Mouse (Mus musculus) forebrain, embryonic 11.5 days (tissue): ENCODE results near the gene Adck1. TPM values are rescaled to one million over a fixed set of nuclear protein-coding genes. Genes with fewer than 3 reads are reported as not detected.
"Not testable (repeated sequence)": the region's sequence is repeated elsewhere in the genome, so short reads cannot be mapped to it uniquely, and the experiment has no call there.

Experiments used
- ATAC-seq: fragments of 200-750 bp; cut with Nextera tagmentation; replicated peaks from 2 replicates; pipeline ENCODE4 v1.8.0; 2017; ENCODE audit warnings: moderate TSS enrichment; ENCODE audit not compliant: low FRiP score
- DNase-seq: peaks from one replicate; pipeline ENCODE4 v3.0.0-alpha.2; 2017; ENCODE audit warnings: low spot score
- H3K27ac ChIP-seq: fragments of 300-500 bp; sonication (generic); 2 replicates; pipeline ENCODE4 v1.5.1; 2014; ENCODE audit warnings: low read depth, low read length
- H3K27me3 ChIP-seq: fragments of 300-500 bp; sonication (generic); 2 replicates; pipeline ENCODE4 v1.6.1; 2014; ENCODE audit warnings: mild to moderate bottlenecking, low read length, mixed read lengths; ENCODE audit not compliant: control insufficient read depth, insufficient read depth
- H3K36me3 ChIP-seq: fragments of 300-500 bp; sonication (generic); 2 replicates; pipeline ENCODE4 v1.6.1; 2014; ENCODE audit warnings: mild to moderate bottlenecking, low read length, moderate library complexity, mixed read lengths; ENCODE audit not compliant: control insufficient read depth, insufficient read depth
- H3K4me1 ChIP-seq: fragments of 300-500 bp; sonication (generic); replicated peaks from 2 replicates; pipeline ENCODE4 v1.6.1; 2014; ENCODE audit warnings: low read length, mixed read lengths; ENCODE audit not compliant: control insufficient read depth, insufficient read depth
- H3K4me2 ChIP-seq: fragments of 300-500 bp; sonication (generic); 2 replicates; pipeline ENCODE4 v1.6.1; 2014; ENCODE audit warnings: low read depth, mild to moderate bottlenecking, low read length, moderate library complexity, mixed read lengths; ENCODE audit not compliant: severe bottlenecking
- H3K4me3 ChIP-seq: fragments of 300-500 bp; sonication (generic); 2 replicates; pipeline ENCODE4 v1.5.1; 2014; ENCODE audit warnings: low read depth, low read length
- H3K9ac ChIP-seq: fragments of 300-500 bp; sonication (generic); 2 replicates; pipeline ENCODE4 v1.6.1; 2014; ENCODE audit warnings: low read length
- H3K9me3 ChIP-seq: fragments of 300-500 bp; sonication (generic); 2 replicates; pipeline ENCODE4 v1.6.1; 2016; ENCODE audit warnings: low read length, mixed read lengths; ENCODE audit not compliant: control insufficient read depth
- WGBS: fragments of 180-500 bp; shearing (Covaris S2); extraction: QIAGEN DNeasy Blood & Tissue Kit; methylation state at CpG from one replicate; pipeline ENCODE4 v1.1.7; 2014; 5-methylcytosine and 5-hydroxymethylcytosine counted together
- polyA plus RNA-seq: library from polyadenylated mRNA; unstranded; fragments of >200 nt; fragmentation: Nextera tagmentation; extraction: Ambion mirVana; gene quantifications from 2 replicates; pipeline ENCODE4 v1.2.1, GENCODE M21; 2014

Adck1 gene
- polyA plus RNA-seq, 1 experiment from 2014 or later: 20.9 TPM

GRCm38 (mm10) chr12:88368618-88369017 lies 8.3 kb downstream of the Adck1 start:
- H3K27ac ChIP-seq: no peak overlapping the region
- WGBS: 87% methylated on average over 4 of the region's 4 CpGs
- no peak overlapping the region for H3K4me3 ChIP-seq
- H3K27me3 ChIP-seq: no peaks in the 10 kb centered on the region
- no peaks in the 10 kb centered on the region for H3K4me1 ChIP-seq
- DNase-seq (no peak), ATAC-seq (no peak)
- no peaks in the 10 kb centered on the region for H3K9me3 ChIP-seq
- H3K9ac ChIP-seq: no peak overlapping the region
- H3K36me3 ChIP-seq: no peaks in the 10 kb centered on the region
- no peak overlapping the region for H3K4me2 ChIP-seq

GRCm38 (mm10) chr12:88369690-88370089 lies 9.3 kb downstream of the Adck1 start:
- not testable (repeated sequence) for H3K4me2 ChIP-seq, DNase-seq, ATAC-seq, H3K9ac ChIP-seq, H3K36me3 ChIP-seq, H3K4me1 ChIP-seq, H3K27ac ChIP-seq, H3K4me3 ChIP-seq, H3K9me3 ChIP-seq, H3K27me3 ChIP-seq
- WGBS: 80% methylated on average over 4 of the region's 4 CpGs

- H3K4me2 ChIP-seq, H3K9ac ChIP-seq, DNase-seq, H3K36me3 ChIP-seq, H3K9me3 ChIP-seq, H3K27ac ChIP-seq, H3K27me3 ChIP-seq, ATAC-seq, H3K4me3 ChIP-seq, H3K4me1 ChIP-seq: not testable (repeated sequence)
- 11% methylated on average over 1 of the region's 1 CpGs for WGBS
Measured at GRCm38 (mm10) chr12:88370321-88370720, 10.0 kb downstream of the Adck1 start.

GRCm38 (mm10) chr12:88372018-88372417 lies 11.7 kb downstream of the Adck1 start:
- H3K9ac ChIP-seq: no peak overlapping the region
- H3K27ac ChIP-seq: no peak overlapping the region
- H3K4me1 ChIP-seq: no peaks in the 10 kb centered on the region
- no peaks in the 10 kb centered on the region for H3K9me3 ChIP-seq
- no peak overlapping the region for H3K4me3 ChIP-seq
- DNase-seq (no peak), ATAC-seq (peak; percentile 25; the same call in 1 of the 2 replicates)
- no peaks in the 10 kb centered on the region for H3K36me3 ChIP-seq
- H3K4me2 ChIP-seq: no peak overlapping the region
- no peaks in the 10 kb centered on the region for H3K27me3 ChIP-seq
- WGBS: 70% methylated on average over 5 of the region's 5 CpGs

- WGBS: 36% methylated on average over 10 of the region's 10 CpGs
- Histone ChIP-seq H3K27ac (no peak overlapping the region), H3K36me3 (no peaks in the 10 kb centered on the region), H3K9ac (no peak overlapping the region), H3K27me3 (no peaks in the 10 kb centered on the region), H3K9me3 (no peaks in the 10 kb centered on the region), H3K4me2 (no peak overlapping the region), H3K4me3 (no peak overlapping the region), H3K4me1 (no peaks in the 10 kb centered on the region)
- ATAC-seq (0 out of 2 replicates have a peak, but pooled peaks have one; percentile 21), DNase-seq (peak; percentile 57)
Measured at GRCm38 (mm10) chr12:88376820-88377219, 16.5 kb downstream of the Adck1 start.

GRCm38 (mm10) chr12:88378256-88378655 lies 17.9 kb downstream of the Adck1 start:
- whole genome bisulfite sequencing: 90% methylated on average over 2 of the region's 2 CpGs
- H3K36me3 ChIP-seq: no peaks in the 10 kb centered on the region
- no peak overlapping the region for H3K9ac ChIP-seq

GRCm38 (mm10) chr12:88388832-88389231 lies 28.5 kb downstream of the Adck1 start:
- no peaks in the 10 kb centered on the region for H3K36me3 ChIP-seq
- no peaks in the 10 kb centered on the region for H3K9me3 ChIP-seq
- H3K27me3 ChIP-seq: no peaks in the 10 kb centered on the region
- ATAC-seq: 0 out of 2 replicates have a peak, but pooled peaks have one; percentile 51
- H3K4me1 ChIP-seq: no peaks in the 10 kb centered on the region
- H3K27ac ChIP-seq: no peak overlapping the region
- WGBS: 70% methylated on average over 6 of the region's 6 CpGs
- no peak overlapping the region for H3K4me3 ChIP-seq
- no peak overlapping the region for H3K4me2 ChIP-seq
- no peak for DNase-seq
- no peak overlapping the region for H3K9ac ChIP-seq

More at GRCm38 (mm10) chr12:88378256-88378655, 17.9 kb downstream of the Adck1 start:
- Histone ChIP-seq H3K27me3 (no peaks in the 10 kb centered on the region), H3K27ac (no peak overlapping the region), H3K4me2 (no peak overlapping the region), H3K4me3 (no peak overlapping the region), H3K4me1 (no peaks in the 10 kb centered on the region), H3K9me3 (no peaks in the 10 kb centered on the region)
- no peak for DNase-seq
- ATAC-seq: no peak

- H3K4me1 ChIP-seq: no peaks in the 10 kb centered on the region
- DNase-seq (no peak), ATAC-seq (no peak)
- WGBS: 94% methylated on average over 1 of the region's 1 CpGs
- H3K36me3 ChIP-seq: no peaks in the 10 kb centered on the region
- H3K27ac ChIP-seq: no peak overlapping the region
- H3K27me3 ChIP-seq: no peaks in the 10 kb centered on the region
- H3K9ac ChIP-seq: no peak overlapping the region
- H3K4me2 ChIP-seq: no peak overlapping the region
- H3K4me3 ChIP-seq: no peak overlapping the region
- no peaks in the 10 kb centered on the region for H3K9me3 ChIP-seq
Measured at GRCm38 (mm10) chr12:88398658-88399057, 38.3 kb downstream of the Adck1 start.

- Histone ChIP-seq H3K27me3 (no peaks in the 10 kb centered on the region), H3K9ac (no peak overlapping the region), H3K4me3 (no peak overlapping the region), H3K36me3 (no peaks in the 10 kb centered on the region), H3K9me3 (no peaks in the 10 kb centered on the region), H3K27ac (no peak overlapping the region), H3K4me1 (no peaks in the 10 kb centered on the region; the same call in 1 of the 2 replicates), H3K4me2 (no peak overlapping the region)
- DNase-seq: no peak
- ATAC-seq: no peak
- WGBS: 55% methylated on average over 5 of the region's 5 CpGs
Measured at GRCm38 (mm10) chr12:88403541-88403940, 43.2 kb downstream of the Adck1 start.
